Comparison of ENCODE assay signal across 1 mouse cellular context in the genomic region with DNA sequence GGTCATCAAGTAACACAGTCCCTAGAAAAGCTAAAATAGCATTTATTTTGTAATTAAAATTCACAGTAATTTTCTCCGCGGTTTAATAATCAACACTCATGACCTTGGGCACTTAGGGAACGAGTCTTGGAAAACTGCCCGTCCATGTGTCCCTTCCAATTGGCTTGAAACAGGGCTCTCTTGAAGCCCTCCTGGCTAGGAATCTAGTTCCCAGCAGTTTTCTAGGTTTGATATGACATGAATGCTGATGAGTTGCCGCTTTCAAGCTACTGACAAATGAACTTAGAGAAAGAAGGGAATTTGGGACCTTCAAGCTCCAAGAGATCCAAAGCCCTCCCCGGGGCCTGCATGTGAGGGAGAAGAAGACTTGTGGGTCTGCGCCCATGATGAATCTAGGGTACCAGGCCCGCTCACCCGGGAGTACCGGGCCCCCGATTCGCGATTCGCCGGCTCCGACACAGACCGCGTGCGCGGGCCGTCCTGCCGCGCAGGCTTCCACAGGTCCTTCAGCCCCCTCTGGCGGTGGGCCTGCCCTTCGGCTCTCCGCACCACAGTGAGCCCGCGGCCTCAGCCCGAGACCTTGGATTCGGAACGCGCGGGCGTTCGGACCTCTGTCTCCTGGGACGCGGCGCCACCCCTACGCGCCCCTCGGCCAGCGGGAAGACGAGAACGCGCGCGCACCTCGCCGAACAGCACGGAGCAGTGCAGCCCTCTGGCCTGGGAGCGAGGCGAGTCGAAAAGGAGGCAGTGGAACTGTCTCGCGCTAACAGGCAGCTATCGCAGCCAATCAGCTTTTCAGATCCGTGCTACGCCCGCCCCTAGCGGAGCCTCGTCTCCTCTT.
TF ChIP-seq lines count a peak whose summit lies in the region.

Pfn4 (plus strand) TSS at position 531 of the 841 bp plus-strand sequence.
Fam228b (minus strand) TSS at position 776 of the 841 bp plus-strand sequence.

TF ChIP-seq in MEL, 35 proteins besides CTCF, POLR2A, EP300 and RAD21 (continued from another document):
- TF ChIP-seq ZNF384 (IDR thresholded peaks at IDR 0.05; ENCODE audit: low read depth, low read length), result no peak
- TF ChIP-seq CHD1 (IDR thresholded peaks at IDR 0.05; ENCODE audit: low read depth, low read length), result no peak
- peak; percentile 70 for TF ChIP-seq MAZ (IDR thresholded peaks at IDR 0.05; ENCODE audit: low read depth, low read length)
- no peak for TF ChIP-seq ELF1 (IDR thresholded peaks at IDR 0.05; ENCODE audit: low read depth, low read length)
- TF ChIP-seq HCFC1 (IDR thresholded peaks at IDR 0.05; ENCODE audit: low read depth, low read length), result no peak
- peak; percentile 95 for TF ChIP-seq MAX (IDR thresholded peaks at IDR 0.05; ENCODE audit: low read length)
- TF ChIP-seq GATA1 (IDR thresholded peaks at IDR 0.05; ENCODE audit: low read depth, low read length), result no peak
- TF ChIP-seq USF1 (IDR thresholded peaks at IDR 0.05; ENCODE audit: low read depth, low read length), result no peak
- no peak for TF ChIP-seq MAFK (IDR thresholded peaks at IDR 0.05; ENCODE audit: borderline replicate concordance, low read depth, low read length)
- no peak for TF ChIP-seq TAL1 (IDR thresholded peaks at IDR 0.05; ENCODE audit: low read length)
- TF ChIP-seq ZKSCAN1 (IDR thresholded peaks at IDR 0.05; ENCODE audit: low read depth, low read length), result no peak
- peak; percentile 72 for TF ChIP-seq NELFE (IDR thresholded peaks at IDR 0.05; ENCODE audit: low read depth, low read length)
- TF ChIP-seq MYC (IDR thresholded peaks at IDR 0.05; ENCODE audit: low read depth, low read length), result peak; percentile 92
- TF ChIP-seq POLR2AphosphoS5 (IDR thresholded peaks at IDR 0.05; ENCODE audit: borderline replicate concordance, low read depth, low read length), result no peak
- TF ChIP-seq JUND (IDR thresholded peaks at IDR 0.05; ENCODE audit: low read depth, low read length), result no peak
- TF ChIP-seq ETS1 (IDR thresholded peaks at IDR 0.05; ENCODE audit: low read depth, low read length), result 0 out of 2 replicates have a peak, but pooled peaks have one; percentile 15
- no peak for TF ChIP-seq E2F4 (IDR thresholded peaks at IDR 0.05; ENCODE audit: borderline replicate concordance, low read depth, low read length)
- no peak for TF ChIP-seq USF2 (IDR thresholded peaks at IDR 0.05; ENCODE audit: borderline replicate concordance in 1 of 2, insufficient read depth in 1 of 2, low read depth in 1 of 2, low read length in 2 of 2)
- TF ChIP-seq RCOR1 (IDR thresholded peaks at IDR 0.05; ENCODE audit: low read depth, low read length), result no peak
- no peak for TF ChIP-seq TCF12 (IDR thresholded peaks at IDR 0.05; ENCODE audit: low read depth, low read length)
- no peak for TF ChIP-seq GABPA (IDR thresholded peaks at IDR 0.05; ENCODE audit: low read depth, low read length)
- no peak; the same call in 1 of the 2 replicates for TF ChIP-seq ZMIZ1 (IDR thresholded peaks at IDR 0.05; ENCODE audit: low read depth, low read length)
